Mouse (Mus musculus) gonadal fat pad, adult 2 months (tissue): ENCODE results near the gene Hivep1. TPM values are rescaled to one million over a fixed set of nuclear protein-coding genes. Genes with fewer than 3 reads are reported as not detected.

Source experiments
- DNase-seq: peaks from one replicate; pipeline ENCODE4 v3.0.0-alpha.2; 2012; ENCODE audit warnings: low read depth
- polyA plus RNA-seq: library from polyadenylated mRNA; depleted of rRNA; stranded (reverse); fragments of >200 nt; gene quantifications from 2 replicates; pipeline ENCODE4 v1.2.3, GENCODE M21; 2012; rRNA removed

Hivep1 gene
- polyA plus RNA-seq: 18.9 and 19.5 TPM in 2 replicates

GRCm38 (mm10) chr13:42051961-42052695 lies at the start of gene Hivep1:
Gene Hivep1 (plus strand): TSS chr13:42052021.
- DNase-seq: no peak

DNA sequence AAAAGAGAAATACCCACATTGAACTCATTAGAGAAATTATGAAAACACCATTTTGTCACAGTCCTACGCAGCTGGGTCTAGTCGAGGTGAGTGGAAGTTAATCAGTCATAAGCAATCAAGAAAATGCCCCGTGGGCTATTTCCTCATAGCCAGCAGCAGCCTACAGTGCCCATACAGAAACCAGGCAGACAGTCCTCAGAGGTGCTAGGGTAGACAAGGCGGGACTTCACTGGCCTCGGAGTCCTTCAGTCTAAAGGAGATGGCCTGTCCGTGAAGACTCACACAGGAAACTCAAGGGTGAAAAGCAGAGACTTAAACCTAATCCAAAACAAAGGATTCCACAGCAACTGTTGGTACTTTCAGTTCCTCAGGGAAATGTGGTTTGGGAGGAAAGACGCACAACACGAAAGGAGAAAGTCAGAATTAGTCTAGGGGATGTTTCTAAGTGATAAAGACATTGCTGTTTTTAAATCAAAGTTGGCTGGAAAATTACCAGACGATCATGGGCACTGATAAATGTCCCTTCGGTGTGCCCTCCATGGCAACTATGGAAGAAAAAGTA lies 36.3 kb upstream of the Hivep1 start:
- no peak for DNase-seq

- DNase-seq: no peak
Measured at GRCm38 (mm10) chr13:42016218-42016617, 35.6 kb upstream of the Hivep1 start.

DNA sequence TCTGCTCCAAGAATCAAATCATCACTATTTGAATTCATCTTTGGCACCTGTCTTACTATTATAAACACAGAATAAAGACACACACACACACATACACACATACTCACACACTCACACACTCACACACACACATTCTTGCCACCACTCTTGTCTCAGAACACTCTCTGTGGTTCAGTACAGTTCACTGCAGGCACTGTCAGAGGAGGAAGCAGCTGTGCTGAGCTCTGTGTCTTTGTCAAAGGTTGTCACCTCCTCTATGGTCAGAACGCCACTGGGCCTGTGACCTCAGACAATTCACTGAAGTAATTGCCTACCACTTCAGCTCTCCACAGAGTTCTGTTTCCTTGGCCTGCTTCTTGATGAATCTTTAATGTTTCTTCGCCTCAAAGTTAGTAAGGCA lies 33.5 kb upstream of the Hivep1 start:
- DNase-seq: no peak

DNA sequence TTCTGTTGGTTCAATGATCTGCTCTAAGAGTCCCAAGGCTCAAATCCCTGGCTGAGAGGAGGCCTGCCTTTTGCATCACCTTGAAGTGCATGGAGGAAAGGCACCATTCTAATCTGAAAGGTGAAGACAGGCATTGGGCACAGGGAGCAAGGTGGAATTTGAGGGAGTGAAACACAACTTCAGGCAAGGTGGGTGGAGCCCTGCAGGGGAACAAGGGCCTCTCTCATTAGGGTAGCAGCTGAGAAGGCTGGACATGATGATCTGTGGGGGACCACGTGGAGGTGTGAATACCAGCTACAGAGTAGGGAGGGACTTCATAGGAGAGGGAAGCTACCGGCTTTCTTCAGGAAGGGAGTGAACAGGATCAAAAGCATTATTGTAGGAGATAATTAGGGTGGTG lies 10.6 kb upstream of the Hivep1 start:
- no peak for DNase-seq

GRCm38 (mm10) chr13:42043431-42043830 lies 8.4 kb upstream of the Hivep1 start:
- no peak for DNase-seq

GRCm38 (mm10) chr13:42048991-42049773 lies 2.6 kb upstream of the Hivep1 start:
- DNase-seq: no peak

DNA sequence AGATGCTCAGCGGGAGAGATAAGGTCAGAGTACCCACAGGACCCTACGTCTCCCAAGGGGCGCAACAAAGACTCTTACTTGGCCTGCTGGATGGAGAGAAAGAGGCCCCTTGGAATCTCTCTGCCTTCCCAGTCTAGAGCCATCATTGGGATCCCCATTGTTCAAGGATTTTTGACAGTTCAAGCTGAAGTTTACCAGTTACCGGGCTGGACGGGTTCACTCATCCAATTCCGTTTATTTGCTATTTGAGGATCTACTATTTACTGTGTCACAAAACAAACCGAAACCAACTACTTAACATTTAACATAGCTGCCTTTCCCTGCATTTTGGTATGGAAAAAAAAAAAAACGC lies 2.1 kb upstream of the Hivep1 start:
- no peak for DNase-seq

- DNase-seq: no peak
Measured at GRCm38 (mm10) chr13:42050160-42050559, 1.7 kb upstream of the Hivep1 start.

DNA sequence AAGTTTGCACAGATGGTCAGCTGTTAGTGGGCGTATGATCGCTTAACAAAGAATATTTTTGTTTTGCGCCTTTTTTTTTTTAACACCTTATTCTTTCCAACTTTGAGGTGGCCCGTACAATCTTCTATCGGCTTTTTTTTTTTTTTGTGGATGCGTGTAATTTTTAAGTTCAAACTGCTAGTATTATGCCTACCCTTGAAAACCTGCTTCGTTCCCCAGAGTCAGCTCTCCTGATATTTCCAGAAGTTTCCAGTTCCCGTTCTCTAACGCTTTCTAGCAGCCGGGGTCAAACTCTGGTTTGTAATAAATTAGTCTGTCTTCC lies 980 bp upstream of the Hivep1 start:
- DNase-seq: no peak

GRCm38 (mm10) chr13:42051202-42051906 lies 467 bp upstream of the Hivep1 start:
- DNase-seq: no peak

GRCm38 (mm10) chr13:42052696-42053541 lies 1.1 kb downstream of the Hivep1 start:
- no peak for DNase-seq

DNA sequence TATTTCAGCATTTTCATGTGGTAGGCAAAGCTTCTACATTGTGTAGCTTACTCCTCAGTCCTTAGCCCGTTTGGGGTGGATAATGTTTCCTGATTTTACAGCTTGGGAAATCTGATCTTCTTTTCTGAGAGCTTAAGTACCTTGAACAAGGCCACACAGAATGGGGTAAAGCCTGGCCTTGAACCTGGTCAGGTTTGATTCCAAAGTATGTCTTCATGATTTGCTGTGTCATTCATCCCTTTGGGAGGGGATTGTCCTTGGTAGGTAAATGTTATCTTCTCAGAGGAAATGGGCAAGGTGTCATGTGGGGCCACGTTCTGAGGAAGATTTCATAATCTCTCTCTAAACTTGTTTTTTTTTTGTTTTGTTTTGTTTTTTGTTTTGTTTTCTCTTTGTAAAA lies 1.8 kb downstream of the Hivep1 start:
- DNase-seq: no peak

DNA sequence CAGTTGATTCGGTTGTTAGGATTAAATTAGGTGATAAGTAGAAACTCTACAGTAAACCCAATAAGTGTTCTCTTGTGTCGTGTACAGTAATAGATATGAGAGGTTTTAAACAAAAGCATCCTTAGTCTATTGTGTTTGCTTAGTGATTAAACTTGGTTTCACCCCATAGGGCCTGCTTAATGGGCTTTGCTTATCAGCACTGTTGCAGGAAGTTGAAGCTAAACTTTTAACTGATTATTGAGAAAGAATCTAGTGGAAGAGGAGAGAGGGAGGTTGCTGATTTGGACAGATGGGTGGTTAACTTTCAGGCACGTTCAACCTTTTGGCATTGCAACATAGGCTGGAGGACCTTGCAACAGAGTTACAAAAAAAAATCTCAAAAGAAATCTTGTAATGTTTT lies 2.3 kb downstream of the Hivep1 start:
- no peak for DNase-seq

GRCm38 (mm10) chr13:42056712-42057332 lies 5.0 kb downstream of the Hivep1 start:
- no peak for DNase-seq

GRCm38 (mm10) chr13:42060846-42061630 lies 9.2 kb downstream of the Hivep1 start:
- no peak for DNase-seq

DNA sequence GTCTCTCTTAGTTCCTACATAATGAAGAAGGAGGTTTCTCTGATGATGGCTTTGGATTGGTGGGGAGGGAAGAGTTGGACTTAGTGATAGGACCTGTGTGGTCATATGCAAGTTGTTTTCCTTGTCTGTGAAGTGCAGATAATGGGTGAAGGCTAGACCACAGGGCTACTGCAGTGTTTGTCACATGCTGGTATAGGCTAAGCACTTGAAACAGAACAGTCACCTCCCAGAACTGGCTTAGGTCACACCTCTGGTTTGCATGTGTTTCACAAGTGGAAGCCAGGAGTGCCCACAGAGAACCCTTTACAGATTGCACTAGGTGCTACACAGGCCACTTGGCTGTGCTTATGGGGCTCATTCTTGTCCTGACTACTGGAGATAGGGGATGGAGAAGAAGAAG lies 12.4 kb downstream of the Hivep1 start:
- DNase-seq: no peak

- no peak for DNase-seq
Measured at GRCm38 (mm10) chr13:42070236-42070635, 18.4 kb downstream of the Hivep1 start.

- DNase-seq: no peak
Measured at GRCm38 (mm10) chr13:42071011-42071410, 19.2 kb downstream of the Hivep1 start.

GRCm38 (mm10) chr13:42073285-42073684 lies 21.5 kb downstream of the Hivep1 start:
- no peak for DNase-seq
